19 mouse cellular contexts compared by ENCODE assay signal in genomic region chr13:52448902-52449301, GRCm38 (mm10).
"Had no signal": no experiment of that assay in that cellular context is flagged by ENCODE, and none has a peak within 500 bp of the region (broad histone marks: within the 10 kb centered on the region; RNA-seq: fewer than 3 reads in every experiment).

No protein-coding gene starts in this region.

- H3K27me3 ChIP-seq: limb, embryonic 13.5 days; liver, embryonic 12.5 days; liver, embryonic 15.5 days; midbrain, embryonic 13.5 days; stomach, embryonic 15.5 days had no signal

- H3K36me3 ChIP-seq: limb, embryonic 10.5 days; limb, embryonic 13.5 days; liver, embryonic 12.5 days; liver, embryonic 15.5 days; midbrain, embryonic 10.5 days; midbrain, embryonic 13.5 days; stomach, embryonic 15.5 days had no signal

- DNase-seq: kidney, postnatal 25 days; layer of hippocampus, adult 9-11 months; liver; lung, adult 18-20 months; right cerebral cortex, postnatal 14 days; right cerebral cortex, postnatal 4 days; thymus, postnatal 25 days had no signal

- H3K9me3 ChIP-seq: limb, embryonic 10.5 days; limb, embryonic 13.5 days; liver, embryonic 12.5 days; liver, embryonic 15.5 days; midbrain, embryonic 10.5 days; midbrain, embryonic 13.5 days; stomach, embryonic 15.5 days had no signal

- H3K4me2 ChIP-seq: limb, embryonic 13.5 days; liver, embryonic 12.5 days; liver, embryonic 15.5 days; midbrain, embryonic 13.5 days; stomach, embryonic 15.5 days had no signal

- H3K4me1 ChIP-seq: limb, embryonic 13.5 days; liver, embryonic 12.5 days; liver, embryonic 15.5 days; stomach, embryonic 15.5 days had no signal

- ATAC-seq: liver, embryonic 12.5 days; lung, postnatal 0 days; midbrain, embryonic 13.5 days; midbrain, embryonic 16.5 days had no signal

- H3K27ac ChIP-seq: kidney, postnatal 0 days; layer of hippocampus, adult 2 months; limb, embryonic 10.5 days; limb, embryonic 13.5 days; liver, embryonic 12.5 days; liver, embryonic 15.5 days; macrophage; midbrain, embryonic 10.5 days; midbrain, embryonic 13.5 days; stomach, embryonic 15.5 days had no signal

- H3K4me3 ChIP-seq: layer of hippocampus, adult 2 months; limb, embryonic 10.5 days; limb, embryonic 13.5 days; liver, embryonic 12.5 days; liver, embryonic 15.5 days; midbrain, embryonic 10.5 days; midbrain, embryonic 13.5 days; stomach, embryonic 15.5 days had no signal

- H3K9ac ChIP-seq: limb, embryonic 13.5 days; liver, embryonic 12.5 days; liver, embryonic 15.5 days; midbrain, embryonic 13.5 days; stomach, embryonic 15.5 days had no signal
